Mouse (Mus musculus) stomach, postnatal 0 days (tissue): ENCODE data around the gene Rtl8c. TPM values are rescaled to one million over a fixed set of nuclear protein-coding genes. Genes with fewer than 3 reads are reported as not detected.
A peak's percentile ranks its signal among the peaks of the same experiment; 100 is the strongest.
"Not testable (repeated sequence)": the region's sequence is repeated elsewhere in the genome, so short reads cannot be mapped to it uniquely, and the experiment has no call there.

Experiments used
- ATAC-seq: fragments of 200-750 bp; cut with Nextera tagmentation; 2 replicates; pipeline ENCODE4 v1.8.0; 2017; ENCODE audit not compliant: low FRiP score, low TSS enrichment
- DNase-seq: peaks from one replicate; pipeline ENCODE4 v3.0.0-alpha.2; 2016; ENCODE audit warnings: low spot score
- H3K27ac ChIP-seq: fragments of 300-500 bp; sonication (generic); replicated peaks from 2 replicates; pipeline ENCODE4 v1.5.1; 2014; ENCODE audit warnings: mild to moderate bottlenecking, control low read depth
- H3K27me3 ChIP-seq: fragments of 300-500 bp; sonication (generic); 2 replicates; pipeline ENCODE4 v1.6.1; 2014; ENCODE audit warnings: low read length; ENCODE audit not compliant: control insufficient read depth, insufficient read depth
- H3K36me3 ChIP-seq: fragments of 300-500 bp; sonication (generic); 2 replicates; pipeline ENCODE4 v1.6.1; 2014; ENCODE audit warnings: low read length, mixed read lengths; ENCODE audit not compliant: control insufficient read depth, insufficient read depth
- H3K4me1 ChIP-seq: fragments of 300-500 bp; sonication (generic); replicated peaks from 2 replicates; pipeline ENCODE4 v1.6.1; 2014; ENCODE audit warnings: antibody characterized with exemption; ENCODE audit not compliant: control insufficient read depth, insufficient read depth
- H3K4me2 ChIP-seq: fragments of 300-500 bp; sonication (generic); replicated peaks from 2 replicates; pipeline ENCODE4 v1.6.1; 2014; ENCODE audit warnings: low read depth, mild to moderate bottlenecking, control low read depth, moderate library complexity
- H3K4me3 ChIP-seq: fragments of 300-500 bp; sonication (generic); 2 replicates; pipeline ENCODE4 v1.5.1; 2014; ENCODE audit warnings: low read depth, low read length, control low read depth
- H3K9ac ChIP-seq: fragments of 300-500 bp; sonication (generic); 2 replicates; pipeline ENCODE4 v1.6.1; 2014; ENCODE audit warnings: mild to moderate bottlenecking, low read length, control low read depth, mixed read lengths
- H3K9me3 ChIP-seq: fragments of 300-500 bp; sonication (generic); 2 replicates; pipeline ENCODE4 v1.6.1; 2016; ENCODE audit warnings: low read length; ENCODE audit not compliant: control insufficient read depth
- CTCF ChIP-seq: IDR thresholded peaks from 2 replicates; pipeline ENCODE4 v1.5.1; 2016; ENCODE audit warnings: antibody characterized with exemption, low read depth, mild to moderate bottlenecking, moderate library complexity
- EP300 ChIP-seq: optimal IDR thresholded peaks from 2 replicates; pipeline ENCODE3; 2016; ENCODE audit warnings: antibody characterized with exemption
- whole genome bisulfite sequencing: fragments of 180-500 bp; shearing (Covaris S2); extraction: QIAGEN DNeasy Blood & Tissue Kit; methylation state at CpG from one replicate; pipeline ENCODE4 v1.1.7; 2014; 5-methylcytosine and 5-hydroxymethylcytosine counted together
- polyA plus RNA-seq: library from polyadenylated mRNA; unstranded; fragments of >200 nt; fragmentation: Nextera tagmentation; extraction: Ambion mirVana; gene quantifications from 2 replicates; pipeline ENCODE4 v1.2.1, GENCODE M21; 2015

Gene Rtl8c
- polyA plus RNA-seq, 1 experiment from 2014 or later, result 20.0 TPM

- TF ChIP-seq EP300 (no peak), CTCF (no peak)
- Histone ChIP-seq H3K9me3 (no peaks in the 10 kb centered on the region), H3K36me3 (no peaks in the 10 kb centered on the region), H3K4me3 (peak overlapping the region; percentile 39), H3K27ac (no peak overlapping the region), H3K9ac (peak overlapping the region; percentile 56), H3K27me3 (no peaks in the 10 kb centered on the region), H3K4me1 (no peaks in the 10 kb centered on the region), H3K4me2 (peak overlapping the region; percentile 47)
- DNase-seq (no peak), ATAC-seq (0 out of 2 replicates have a peak, but pooled peaks have one; percentile 10)
- WGBS, result 26% methylated on average over 18 of the region's 18 CpGs
These were observed 436 bp downstream of the Rtl8c start for GRCm38 (mm10) chrX:53608122-53608813.

GRCm38 (mm10) chrX:53608879-53609278 lies 1.0 kb downstream of the Rtl8c start, which contains the start of gene Gm14597:
Gene Gm14597, minus strand, starts transcription at chrX:53608979.
- not testable (repeated sequence) for ATAC-seq, H3K27ac ChIP-seq
- WGBS, result 78% methylated on average over 2 of the region's 4 CpGs

GRCm38 (mm10) chrX:53610571-53610970 lies 2.7 kb downstream of the Rtl8c start:
- H3K27me3 ChIP-seq, result no peaks in the 10 kb centered on the region
- H3K36me3 ChIP-seq, result no peaks in the 10 kb centered on the region
- H3K4me2 ChIP-seq, result no peak overlapping the region
- H3K27ac ChIP-seq, result no peak overlapping the region
- ATAC-seq (no peak), DNase-seq (peak; percentile 38)
- no peaks in the 10 kb centered on the region for H3K9me3 ChIP-seq
- H3K9ac ChIP-seq, result no peak overlapping the region
- H3K4me3 ChIP-seq, result no peak overlapping the region
- TF ChIP-seq EP300 (no peak), CTCF (peak; percentile 79)
- no peaks in the 10 kb centered on the region for H3K4me1 ChIP-seq
- 4% methylated on average over 3 of the region's 3 CpGs for WGBS

More at GRCm38 (mm10) chrX:53608879-53609278, 1.0 kb downstream of the Rtl8c start, which contains the start of gene Gm14597:
- peak within 1 kb of the TSS; percentile 47 for H3K4me2 ChIP-seq
- H3K27me3 ChIP-seq, H3K9me3 ChIP-seq, DNase-seq, H3K36me3 ChIP-seq, H3K4me1 ChIP-seq: not testable (repeated sequence)
- peak within 1 kb of the TSS; percentile 39 for H3K4me3 ChIP-seq
- peak within 1 kb of the TSS; percentile 56 for H3K9ac ChIP-seq

GRCm38 (mm10) chrX:53611395-53611794 lies 3.6 kb downstream of the Rtl8c start:
- H3K9me3 ChIP-seq, H3K4me1 ChIP-seq, DNase-seq, H3K27me3 ChIP-seq, H3K36me3 ChIP-seq, H3K4me3 ChIP-seq, H3K4me2 ChIP-seq, H3K9ac ChIP-seq, ATAC-seq, H3K27ac ChIP-seq: not testable (repeated sequence)

- not testable (repeated sequence) for H3K27me3 ChIP-seq, H3K9me3 ChIP-seq, H3K9ac ChIP-seq, H3K4me1 ChIP-seq, H3K4me2 ChIP-seq, H3K27ac ChIP-seq, DNase-seq, ATAC-seq, H3K36me3 ChIP-seq, H3K4me3 ChIP-seq
- WGBS, result 32% methylated on average over 3 of the region's 3 CpGs
These were observed 30.3 kb downstream of the Rtl8c start for GRCm38 (mm10) chrX:53638107-53638506.

- not testable (repeated sequence) for H3K27me3 ChIP-seq, H3K4me3 ChIP-seq, H3K36me3 ChIP-seq, H3K27ac ChIP-seq, H3K9ac ChIP-seq, H3K9me3 ChIP-seq, H3K4me1 ChIP-seq, DNase-seq, ATAC-seq, H3K4me2 ChIP-seq
- 59% methylated on average over 2 of the region's 4 CpGs for WGBS
These were observed 34.8 kb downstream of the Rtl8c start for GRCm38 (mm10) chrX:53642604-53642979.

GRCm38 (mm10) chrX:53642980-53643961 lies 35.4 kb downstream of the Rtl8c start, which contains the start of gene Rtl8a:
Gene Rtl8a, minus strand, starts transcription at chrX:53643682.
- DNase-seq (peak; percentile 76), ATAC-seq (peak; percentile 92)
- Histone ChIP-seq H3K4me2 (peak within 1 kb of the TSS; percentile 23), H3K4me3 (peak within 1 kb of the TSS; percentile 24)
- not testable (repeated sequence) for H3K4me1 ChIP-seq, H3K27ac ChIP-seq, H3K9ac ChIP-seq, H3K27me3 ChIP-seq, H3K36me3 ChIP-seq, H3K9me3 ChIP-seq
- WGBS, result 14% methylated on average over 9 of the region's 50 CpGs
